Mouse (Mus musculus): ENCODE measurements around the gene Spata13. TPM values are rescaled to one million over a fixed set of nuclear protein-coding genes. Genes with fewer than 3 reads are reported as not detected.

Gene Spata13
- total RNA-seq, 2 experiments from 2014 or later, result 23.6 to 28.3 TPM

- DNase-seq (ENCODE audit: low spot score in 2 of 2), result no peak
These were observed 143.7 kb downstream of the Spata13 start for GRCm38 (mm10) chr14:60777485-60777919.

GRCm38 (mm10) chr14:60779198-60779597, 145.4 kb downstream of the Spata13 start:
- no peak for DNase-seq (ENCODE audit: low spot score in 2 of 2)

- no peak for DNase-seq (ENCODE audit: low spot score in 2 of 2)
These were observed 148.4 kb downstream of the Spata13 start for GRCm38 (mm10) chr14:60782121-60782656.

- no peak for DNase-seq (ENCODE audit: low spot score in 2 of 2)
These were observed 149.4 kb downstream of the Spata13 start for GRCm38 (mm10) chr14:60783196-60783595.

- DNase-seq (ENCODE audit: low spot score in 2 of 2), result peak; percentile 86 to 92
These were observed 150.9 kb downstream of the Spata13 start, which contains the start of gene Mipep for GRCm38 (mm10) chr14:60784427-60785315. Gene Mipep (plus strand): TSS chr14:60784573.

- DNase-seq (ENCODE audit: low spot score in 2 of 2), result peak in 1 of 2 experiments; percentile 71
These were observed 156.3 kb downstream of the Spata13 start for GRCm38 (mm10) chr14:60790103-60790502.

- DNase-seq (ENCODE audit: low spot score in 2 of 2), result peak in 1 of 2 experiments; percentile 21
These were observed 163.0 kb downstream of the Spata13 start for GRCm38 (mm10) chr14:60796600-60797322.

- no peak for DNase-seq (ENCODE audit: low spot score in 2 of 2)
These were observed 163.8 kb downstream of the Spata13 start for GRCm38 (mm10) chr14:60797596-60797995.

GRCm38 (mm10) chr14:60798721-60799120, 164.9 kb downstream of the Spata13 start:
- DNase-seq (ENCODE audit: low spot score in 2 of 2), result no peak

GRCm38 (mm10) chr14:60799762-60800728, 166.2 kb downstream of the Spata13 start:
- peak in 1 of 2 experiments; percentile 52 for DNase-seq (ENCODE audit: low spot score in 2 of 2)

- DNase-seq (ENCODE audit: low spot score in 2 of 2), result no peak
These were observed 168.2 kb downstream of the Spata13 start for GRCm38 (mm10) chr14:60802026-60802425.

GRCm38 (mm10) chr14:60804978-60805377, 171.2 kb downstream of the Spata13 start:
- no peak for DNase-seq (ENCODE audit: low spot score in 2 of 2)

- DNase-seq (ENCODE audit: low spot score in 2 of 2), result no peak
These were observed 172.1 kb downstream of the Spata13 start for GRCm38 (mm10) chr14:60805871-60806270.

- no peak for DNase-seq (ENCODE audit: low spot score in 2 of 2)
These were observed 173.1 kb downstream of the Spata13 start for GRCm38 (mm10) chr14:60806891-60807344.

- DNase-seq (ENCODE audit: low spot score in 2 of 2), result no peak
These were observed 176.1 kb downstream of the Spata13 start for GRCm38 (mm10) chr14:60809881-60810280.

- no peak for DNase-seq (ENCODE audit: low spot score in 2 of 2)
These were observed 177.7 kb downstream of the Spata13 start for GRCm38 (mm10) chr14:60811547-60811946.

All from layer of hippocampus, adult 18-20 months (tissue).